Mouse (Mus musculus): ENCODE data around the gene B230307C23Rik. TPM values are rescaled to one million over a fixed set of nuclear protein-coding genes. Genes with fewer than 3 reads are reported as not detected.
A peak's percentile ranks its signal among the peaks of the same experiment; 100 is the strongest.

B230307C23Rik gene
- total RNA-seq (2014; rRNA removed) (5.5 and 12.1 TPM in 2 replicates), polyA plus RNA-seq (2015; fragmentation: Nextera tagmentation; extraction: Ambion mirVana) (15.7 and 21.6 TPM in 2 replicates)

GRCm38 (mm10) chr16:97996616-97997382, at the start of gene B230307C23Rik:
TSS of gene B230307C23Rik (plus strand) at chr16:97997315.
- Histone ChIP-seq H3K27ac (peak within 1 kb of the TSS; percentile 64; the same call in 1 of the 2 replicates), H3K4me1 (ENCODE audit: insufficient read depth, low read length) (no peaks in the 10 kb centered on the region), H3K27me3 (ENCODE audit: insufficient read depth, low read length) (no peaks in the 10 kb centered on the region), H3K9ac (replicated peaks; ENCODE audit: low read length) (peak within 1 kb of the TSS; percentile 41; the same call in 1 of the 2 replicates), H3K4me2 (ENCODE audit: low read depth, low read length) (peak within 1 kb of the TSS; percentile 85), H3K4me3 (ENCODE audit: low read length) (peak within 1 kb of the TSS; percentile 54), H3K9me3 (ENCODE audit: low read length) (peaks cover 3% of the 10 kb centered on the region; the same call in 1 of the 2 replicates), H3K36me3 (ENCODE audit: insufficient read depth, low read length) (no peaks in the 10 kb centered on the region)
- DNase-seq (ENCODE audit: low spot score), result peak; percentile 88
- no peak for TF ChIP-seq CTCF (IDR thresholded peaks at IDR 0.05; ENCODE audit: low read depth)
- peak; percentile 99 for ATAC-seq
- 2% methylated on average over 22 of the region's 22 CpGs for WGBS

GRCm38 (mm10) chr16:97948836-97949235, 48.3 kb upstream of the B230307C23Rik start:
- H3K27me3 ChIP-seq (ENCODE audit: insufficient read depth, low read length), result no peaks in the 10 kb centered on the region
- WGBS, result 89% methylated on average over 4 of the region's 4 CpGs
- no peak overlapping the region for H3K27ac ChIP-seq
- H3K36me3 ChIP-seq (ENCODE audit: insufficient read depth, low read length), result peaks cover 35% of the 10 kb centered on the region
- TF ChIP-seq CTCF (IDR thresholded peaks at IDR 0.05; ENCODE audit: low read depth), result no peak
- no peaks in the 10 kb centered on the region for H3K9me3 ChIP-seq (ENCODE audit: low read length)
- DNase-seq (ENCODE audit: low spot score) (no peak), ATAC-seq (no peak)
- H3K4me3 ChIP-seq (ENCODE audit: low read length), result no peak overlapping the region
- no peak overlapping the region for H3K4me2 ChIP-seq (ENCODE audit: low read depth, low read length)
- H3K4me1 ChIP-seq (ENCODE audit: insufficient read depth, low read length), result no peaks in the 10 kb centered on the region
- no peak overlapping the region for H3K9ac ChIP-seq (replicated peaks; ENCODE audit: low read length)

GRCm38 (mm10) chr16:97950061-97950460, 47.1 kb upstream of the B230307C23Rik start:
- no peak overlapping the region for H3K27ac ChIP-seq
- H3K9me3 ChIP-seq (ENCODE audit: low read length), result no peaks in the 10 kb centered on the region
- TF ChIP-seq CTCF (IDR thresholded peaks at IDR 0.05; ENCODE audit: low read depth), result no peak
- no peak overlapping the region for H3K4me2 ChIP-seq (ENCODE audit: low read depth, low read length)
- peaks cover 39% of the 10 kb centered on the region for H3K36me3 ChIP-seq (ENCODE audit: insufficient read depth, low read length)
- H3K27me3 ChIP-seq (ENCODE audit: insufficient read depth, low read length), result no peaks in the 10 kb centered on the region
- ATAC-seq, result no peak
- no peaks in the 10 kb centered on the region for H3K4me1 ChIP-seq (ENCODE audit: insufficient read depth, low read length)
- DNase-seq (ENCODE audit: low spot score), result no peak
- WGBS, result 96% methylated on average over 8 of the region's 8 CpGs
- no peak overlapping the region for H3K4me3 ChIP-seq (ENCODE audit: low read length)
- no peak overlapping the region for H3K9ac ChIP-seq (replicated peaks; ENCODE audit: low read length)

GRCm38 (mm10) chr16:97952371-97952770, 44.7 kb upstream of the B230307C23Rik start:
- Histone ChIP-seq H3K9ac (replicated peaks; ENCODE audit: low read length) (no peak overlapping the region), H3K4me1 (ENCODE audit: insufficient read depth, low read length) (no peaks in the 10 kb centered on the region), H3K36me3 (ENCODE audit: insufficient read depth, low read length) (peaks cover 39% of the 10 kb centered on the region), H3K4me3 (ENCODE audit: low read length) (no peak overlapping the region), H3K27me3 (ENCODE audit: insufficient read depth, low read length) (no peaks in the 10 kb centered on the region), H3K27ac (no peak overlapping the region), H3K9me3 (ENCODE audit: low read length) (no peaks in the 10 kb centered on the region), H3K4me2 (ENCODE audit: low read depth, low read length) (no peak overlapping the region)
- WGBS, result 90% methylated on average over 4 of the region's 4 CpGs
- ATAC-seq (no peak), DNase-seq (ENCODE audit: low spot score) (no peak)
- TF ChIP-seq CTCF (IDR thresholded peaks at IDR 0.05; ENCODE audit: low read depth), result no peak

GRCm38 (mm10) chr16:97952801-97953200, 44.3 kb upstream of the B230307C23Rik start:
- Histone ChIP-seq H3K4me1 (ENCODE audit: insufficient read depth, low read length) (no peaks in the 10 kb centered on the region), H3K27ac (no peak overlapping the region), H3K9me3 (ENCODE audit: low read length) (no peaks in the 10 kb centered on the region), H3K4me2 (ENCODE audit: low read depth, low read length) (no peak overlapping the region), H3K4me3 (ENCODE audit: low read length) (no peak overlapping the region), H3K36me3 (ENCODE audit: insufficient read depth, low read length) (peaks cover 39% of the 10 kb centered on the region), H3K9ac (replicated peaks; ENCODE audit: low read length) (no peak overlapping the region), H3K27me3 (ENCODE audit: insufficient read depth, low read length) (no peaks in the 10 kb centered on the region)
- DNase-seq (ENCODE audit: low spot score) (no peak), ATAC-seq (no peak)
- WGBS, result 91% methylated on average over 9 of the region's 9 CpGs
- no peak for TF ChIP-seq CTCF (IDR thresholded peaks at IDR 0.05; ENCODE audit: low read depth)

- DNase-seq (ENCODE audit: low spot score) (no peak), ATAC-seq (no peak)
- Histone ChIP-seq H3K36me3 (ENCODE audit: insufficient read depth, low read length) (peaks cover 39% of the 10 kb centered on the region), H3K27me3 (ENCODE audit: insufficient read depth, low read length) (no peaks in the 10 kb centered on the region), H3K9ac (replicated peaks; ENCODE audit: low read length) (no peak overlapping the region), H3K9me3 (ENCODE audit: low read length) (no peaks in the 10 kb centered on the region), H3K4me1 (ENCODE audit: insufficient read depth, low read length) (no peaks in the 10 kb centered on the region), H3K4me3 (ENCODE audit: low read length) (no peak overlapping the region), H3K27ac (no peak overlapping the region), H3K4me2 (ENCODE audit: low read depth, low read length) (no peak overlapping the region)
- TF ChIP-seq CTCF (IDR thresholded peaks at IDR 0.05; ENCODE audit: low read depth), result no peak
- WGBS, result 91% methylated on average over 2 of the region's 2 CpGs
Observed at GRCm38 (mm10) chr16:97953300-97953699, 43.8 kb upstream of the B230307C23Rik start.

GRCm38 (mm10) chr16:97956011-97956410, 41.1 kb upstream of the B230307C23Rik start:
- 83% methylated on average over 2 of the region's 2 CpGs for WGBS
- H3K4me1 ChIP-seq (ENCODE audit: insufficient read depth, low read length), result peaks cover 4% of the 10 kb centered on the region
- DNase-seq (ENCODE audit: low spot score) (no peak), ATAC-seq (no peak)
- H3K9ac ChIP-seq (replicated peaks; ENCODE audit: low read length), result no peak overlapping the region
- H3K4me2 ChIP-seq (ENCODE audit: low read depth, low read length), result no peak overlapping the region
- no peak for TF ChIP-seq CTCF (IDR thresholded peaks at IDR 0.05; ENCODE audit: low read depth)
- H3K27ac ChIP-seq, result no peak overlapping the region
- peaks cover 21% of the 10 kb centered on the region for H3K36me3 ChIP-seq (ENCODE audit: insufficient read depth, low read length)
- H3K4me3 ChIP-seq (ENCODE audit: low read length), result no peak overlapping the region
- no peaks in the 10 kb centered on the region for H3K27me3 ChIP-seq (ENCODE audit: insufficient read depth, low read length)
- no peaks in the 10 kb centered on the region for H3K9me3 ChIP-seq (ENCODE audit: low read length)

Data from hindbrain, postnatal 0 days (tissue).